Mouse (Mus musculus) lung, postnatal 14 days (tissue): ENCODE measurements around the gene Oaz1.

Experiments used
- DNase-seq: peaks from one replicate; pipeline ENCODE4 v3.0.0; 2021

Gene Oaz1

GRCm38 (mm10) chr10:80826151-80827062 is at the start of gene Oaz1:
TSS of gene Oaz1 (plus strand) at chr10:80826656.
- DNase-seq, result peak; percentile 98

DNA sequence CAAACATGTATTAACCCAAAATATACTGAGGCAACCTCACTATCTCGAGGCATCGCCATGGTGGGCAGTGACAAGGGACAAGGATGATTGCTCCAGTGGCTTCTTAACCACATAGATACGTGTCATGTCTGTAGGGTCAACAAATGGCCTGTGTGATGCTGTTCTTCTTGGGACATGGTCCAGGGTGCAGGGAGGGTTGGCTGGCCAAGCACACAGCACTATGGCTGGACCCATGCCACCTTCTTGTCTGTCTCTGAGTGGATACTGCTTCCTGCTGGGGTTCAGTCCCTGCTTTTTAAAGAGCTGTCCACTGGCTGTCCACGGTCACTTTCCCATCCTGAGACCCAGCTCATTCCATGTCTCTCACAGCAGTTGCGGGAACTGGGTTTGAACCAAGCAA is 49.3 kb upstream of the Oaz1 start:
- no peak for DNase-seq

DNA sequence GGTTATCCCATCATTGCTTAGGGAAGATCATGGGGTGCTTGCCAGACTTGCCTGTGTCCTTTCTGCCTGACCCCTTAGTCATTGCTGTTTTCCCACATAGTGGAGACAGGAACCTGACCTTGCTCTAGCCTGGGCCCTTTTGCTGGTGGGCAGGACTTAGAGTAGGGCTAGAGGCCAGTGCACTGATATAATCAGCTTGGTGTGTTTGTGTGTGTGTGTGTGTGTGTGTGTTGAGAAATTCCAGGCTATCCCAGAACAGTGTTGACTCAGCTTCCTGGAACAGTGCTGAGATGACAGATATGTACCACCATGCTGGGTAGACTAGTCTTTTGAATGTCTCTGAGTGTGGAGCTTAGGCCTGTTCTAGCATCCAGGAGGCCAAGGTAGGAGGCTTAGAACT is 46.9 kb upstream of the Oaz1 start:
- DNase-seq, result no peak

DNA sequence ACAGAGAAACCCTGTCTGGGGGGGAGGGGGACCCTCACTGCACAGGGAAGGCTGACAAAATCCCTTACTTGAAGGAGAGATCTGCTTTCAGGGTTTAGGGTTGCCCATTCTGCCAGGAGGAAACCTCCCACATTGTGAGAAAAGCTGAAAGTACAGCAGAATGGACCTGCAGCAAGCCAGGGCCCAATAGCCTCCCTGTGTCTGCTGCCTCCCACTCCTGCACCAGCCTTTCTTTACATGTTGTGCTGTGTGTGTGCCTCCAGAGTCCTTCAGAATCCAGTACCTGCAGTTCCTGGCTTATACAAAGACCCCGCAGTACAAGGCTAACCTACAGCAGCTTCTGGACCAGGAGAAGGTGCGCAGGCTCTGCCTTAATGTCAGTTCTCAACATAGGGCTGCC is 42.2 kb upstream of the Oaz1 start:
- DNase-seq, result no peak

DNA sequence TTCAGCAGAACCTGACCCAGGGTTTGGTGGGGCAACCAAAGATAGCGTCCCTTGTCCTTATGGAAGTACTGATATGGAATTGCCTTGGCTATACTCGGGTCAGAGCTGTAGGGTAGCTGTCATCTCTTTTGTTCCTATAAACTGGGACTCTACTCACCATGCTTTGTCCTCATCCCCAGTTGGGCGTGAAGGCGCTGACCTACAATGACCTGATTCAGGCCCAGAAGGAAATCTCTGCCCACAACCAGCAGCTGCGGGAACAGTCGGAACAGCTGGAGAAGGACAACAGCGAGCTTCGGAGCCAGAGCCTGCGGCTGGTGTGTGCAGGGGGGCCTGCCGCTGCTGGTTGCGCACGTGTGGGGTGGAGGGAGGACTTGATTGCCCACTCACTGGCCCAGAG is 41.6 kb upstream of the Oaz1 start:
- DNase-seq, result no peak

DNA sequence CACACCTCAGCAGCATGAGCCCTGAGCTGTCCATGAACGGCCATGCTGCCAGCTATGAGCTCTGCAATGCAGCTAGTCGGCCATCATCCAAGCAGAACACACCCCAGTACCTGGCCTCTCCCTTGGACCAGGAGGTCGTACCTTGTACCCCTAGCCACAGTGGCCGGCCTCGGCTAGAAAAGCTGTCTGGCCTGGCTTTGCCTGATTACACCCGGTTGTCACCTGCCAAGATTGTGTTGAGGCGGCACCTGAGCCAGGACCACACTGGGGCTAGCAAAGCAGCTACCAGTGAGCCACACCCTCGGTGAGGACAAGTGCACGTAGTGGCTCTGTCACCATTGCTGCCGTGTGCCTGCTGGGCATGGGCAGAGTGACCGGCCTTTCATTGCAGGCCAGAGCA is 40.5 kb upstream of the Oaz1 start:
- DNase-seq, result no peak

GRCm38 (mm10) chr10:80787517-80787916 is 38.9 kb upstream of the Oaz1 start:
- DNase-seq, result no peak

- no peak for DNase-seq
Measured at GRCm38 (mm10) chr10:80790761-80791404, 35.6 kb upstream of the Oaz1 start.

DNA sequence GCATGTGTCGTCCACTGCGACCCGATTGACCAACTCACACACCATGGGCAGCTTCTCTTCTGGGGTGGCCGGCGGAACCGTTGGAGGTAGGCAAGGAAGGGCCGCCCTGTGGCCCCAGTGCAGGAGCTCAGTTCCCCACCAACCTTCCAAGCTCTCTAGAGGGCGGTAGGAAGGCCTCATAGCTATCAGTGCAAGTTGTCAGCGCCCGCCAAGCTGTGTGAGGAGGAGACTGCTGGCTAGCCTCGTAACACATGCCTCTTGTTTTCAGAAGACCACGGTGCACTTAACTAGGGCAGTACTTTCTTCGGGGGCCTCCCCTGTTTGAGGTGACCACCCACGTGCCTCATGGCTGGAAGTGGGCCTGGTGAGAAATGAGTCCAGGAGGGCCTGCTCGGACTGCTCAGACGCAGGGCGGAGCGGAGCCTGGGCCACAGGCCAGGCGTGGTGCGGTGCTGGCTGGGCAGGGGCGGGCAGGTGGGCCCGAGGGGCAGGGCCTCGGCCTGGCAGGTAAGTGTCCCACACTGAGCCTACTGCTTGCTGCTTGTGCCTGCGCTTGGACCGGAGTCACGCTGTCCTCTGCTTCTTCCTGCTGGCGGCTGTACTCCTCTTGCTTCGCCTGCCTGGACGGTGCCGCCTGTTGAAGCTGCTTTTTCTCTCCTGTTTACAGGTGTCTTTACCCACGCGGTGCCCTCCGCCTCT is 34.8 kb upstream of the Oaz1 start:
- DNase-seq, result no peak

DNA sequence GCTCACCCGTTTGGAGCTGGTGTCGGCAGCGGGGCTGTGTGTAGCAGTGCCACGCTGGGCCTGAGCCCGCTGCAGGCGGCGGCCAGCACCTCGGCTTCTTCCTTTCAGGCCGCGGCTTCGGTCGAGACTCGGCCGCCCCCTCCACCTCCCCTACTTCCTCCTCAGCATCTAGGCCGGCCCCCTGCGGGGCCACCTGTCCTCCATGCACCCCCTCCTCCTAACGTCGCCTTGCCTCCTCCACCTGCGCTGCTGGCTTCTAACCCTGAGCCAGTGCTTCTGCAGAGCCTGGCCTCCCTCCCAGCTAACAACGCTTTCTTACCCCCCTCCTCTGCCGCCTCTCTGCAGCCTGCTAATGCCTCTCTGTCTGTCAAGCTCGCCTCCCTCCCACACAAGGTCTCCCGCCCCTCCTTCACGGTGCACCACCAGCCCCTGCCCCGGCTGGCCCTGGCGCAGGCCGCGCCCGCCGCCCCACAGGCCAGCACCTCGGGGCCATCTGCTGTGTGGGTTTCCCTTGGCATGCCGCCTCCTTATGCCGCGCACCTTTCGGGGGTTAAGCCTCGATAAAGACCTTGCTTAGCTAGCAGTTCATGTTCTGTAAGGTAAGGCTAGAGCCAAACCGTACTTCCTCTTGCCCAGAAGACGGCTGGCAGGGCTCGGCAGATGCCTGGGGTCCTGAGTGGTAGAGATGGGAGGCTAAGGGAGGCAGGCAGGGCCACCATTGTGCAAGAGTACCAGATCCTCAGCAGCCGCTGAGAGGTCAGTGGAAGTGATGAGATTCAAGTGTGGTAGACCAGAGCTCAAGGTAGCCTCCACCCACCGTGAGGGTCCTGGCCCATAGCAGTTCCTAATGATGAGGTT is 34.1 kb upstream of the Oaz1 start:
- no peak for DNase-seq

DNA sequence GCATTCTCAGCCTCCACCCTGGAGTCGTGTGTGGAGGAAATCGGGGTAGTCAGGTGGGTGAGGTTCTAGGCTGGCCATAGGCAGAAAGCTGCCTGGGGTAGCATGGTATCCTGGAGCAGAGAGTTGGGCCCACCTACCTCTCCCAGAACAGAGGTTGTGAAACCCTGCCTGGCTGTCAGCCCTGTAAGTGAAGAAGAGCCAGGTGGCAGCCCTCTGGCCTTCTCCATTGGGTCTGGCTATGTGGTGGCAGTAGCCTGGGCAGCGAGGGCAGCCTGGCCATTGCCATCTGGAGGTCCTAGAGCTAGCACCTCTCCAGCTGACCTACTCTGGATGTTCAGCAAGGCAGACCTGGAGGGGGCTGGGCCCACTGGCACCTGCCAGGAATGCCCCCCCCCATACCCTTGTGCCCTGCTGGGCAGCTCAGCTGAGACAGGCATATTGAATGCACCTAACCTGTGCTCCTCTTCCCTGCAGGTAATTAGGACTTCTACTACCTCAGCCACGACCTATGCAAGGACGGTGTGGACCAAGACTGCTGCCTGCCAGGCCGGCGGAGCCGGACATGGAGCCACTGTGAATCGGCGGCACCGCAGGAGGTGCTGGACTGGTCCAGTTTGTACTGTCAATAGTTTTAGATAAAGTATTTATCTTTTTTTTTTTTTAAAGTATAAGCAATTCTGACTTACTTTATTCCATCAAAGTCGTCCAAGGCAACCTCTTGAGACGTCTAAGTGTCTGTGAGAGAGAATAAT is 33.2 kb upstream of the Oaz1 start:
- no peak for DNase-seq

DNA sequence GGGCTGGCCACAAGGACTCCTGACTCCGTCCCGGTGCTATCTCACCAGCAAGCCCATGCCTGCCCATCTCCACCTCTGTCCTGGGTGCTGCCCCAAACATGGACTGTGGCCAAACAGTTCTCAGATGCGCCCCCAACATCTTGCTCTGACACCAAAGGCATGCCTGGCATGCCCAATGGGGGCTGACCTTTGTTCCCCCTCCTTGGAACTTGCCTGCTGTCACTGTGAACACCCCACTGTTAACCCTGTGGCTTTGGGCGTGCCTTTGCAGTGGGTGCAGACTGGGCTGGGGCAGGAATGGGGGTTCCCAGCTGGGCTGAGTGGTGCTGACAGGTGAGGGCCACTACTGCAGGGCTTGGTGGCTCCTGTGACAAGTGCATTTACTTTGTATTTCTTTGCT is 32.7 kb upstream of the Oaz1 start:
- no peak for DNase-seq

DNA sequence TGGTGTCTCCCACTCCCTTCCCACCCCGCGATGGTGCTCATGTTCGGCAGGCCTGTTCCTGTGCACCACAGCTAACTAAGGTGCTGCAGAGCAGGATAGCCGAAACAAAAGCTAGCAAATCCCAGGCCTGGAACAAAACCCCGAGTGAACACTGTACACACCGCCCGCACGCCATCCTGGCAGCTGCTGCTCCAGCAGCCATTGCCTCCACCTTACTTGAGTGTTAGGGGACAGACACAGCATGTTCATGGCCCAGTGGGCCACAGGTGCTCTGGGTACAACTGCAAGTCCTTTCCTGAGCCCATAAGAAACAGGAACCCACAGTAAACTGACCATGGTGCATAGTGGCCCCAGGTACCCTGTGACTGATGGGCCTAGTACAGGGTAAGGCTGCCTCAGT is 31.7 kb upstream of the Oaz1 start:
- DNase-seq, result no peak

GRCm38 (mm10) chr10:80796307-80796848 is 30.1 kb upstream of the Oaz1 start:
- DNase-seq, result no peak

DNA sequence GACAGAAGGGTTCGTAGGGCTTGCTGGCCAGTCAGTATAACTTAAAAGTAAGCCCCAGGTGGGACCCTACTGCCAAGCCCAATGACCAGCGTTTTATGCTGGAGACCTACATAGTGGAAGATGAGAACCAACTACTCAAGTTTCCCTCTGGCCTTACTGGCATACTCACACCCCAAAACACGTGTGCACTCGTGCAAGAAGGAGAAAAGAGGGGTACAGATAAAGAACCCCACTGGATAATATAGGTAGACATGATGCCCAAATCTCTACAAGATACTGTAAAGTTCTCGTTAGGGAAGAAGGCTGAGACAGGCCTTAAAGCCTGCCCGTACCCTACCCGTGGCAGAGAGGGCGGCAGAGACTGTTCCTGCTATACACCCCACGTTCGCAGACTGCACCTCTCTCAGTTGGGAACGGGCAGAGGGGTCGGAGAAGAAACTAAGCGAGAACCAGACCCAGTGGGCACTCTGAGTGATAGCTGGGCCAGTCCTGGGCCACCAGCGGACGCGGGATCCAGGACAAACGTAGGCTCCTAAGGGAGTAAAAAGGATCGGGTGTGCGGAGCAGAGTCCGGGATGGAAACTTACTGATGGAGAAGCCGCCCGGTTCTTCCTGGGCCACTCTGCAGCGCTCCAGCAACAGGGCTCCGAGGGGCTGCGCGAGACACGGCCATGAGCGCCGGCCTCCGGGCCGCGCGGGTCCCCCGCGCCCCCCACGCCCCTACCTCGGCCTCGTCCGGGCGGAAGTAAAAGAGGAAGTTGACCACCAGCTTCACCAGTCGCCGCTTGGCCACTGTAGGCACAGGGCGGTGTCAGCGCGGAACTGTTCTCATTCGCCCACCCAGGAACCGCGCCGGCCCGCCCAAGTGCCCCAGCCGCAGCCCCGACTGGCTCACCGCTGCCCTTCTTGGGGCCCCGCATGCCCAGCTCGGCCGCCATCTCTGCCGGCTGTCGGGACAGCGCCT is 29.0 kb upstream of the Oaz1 start:
- DNase-seq, result peak; percentile 17

DNA sequence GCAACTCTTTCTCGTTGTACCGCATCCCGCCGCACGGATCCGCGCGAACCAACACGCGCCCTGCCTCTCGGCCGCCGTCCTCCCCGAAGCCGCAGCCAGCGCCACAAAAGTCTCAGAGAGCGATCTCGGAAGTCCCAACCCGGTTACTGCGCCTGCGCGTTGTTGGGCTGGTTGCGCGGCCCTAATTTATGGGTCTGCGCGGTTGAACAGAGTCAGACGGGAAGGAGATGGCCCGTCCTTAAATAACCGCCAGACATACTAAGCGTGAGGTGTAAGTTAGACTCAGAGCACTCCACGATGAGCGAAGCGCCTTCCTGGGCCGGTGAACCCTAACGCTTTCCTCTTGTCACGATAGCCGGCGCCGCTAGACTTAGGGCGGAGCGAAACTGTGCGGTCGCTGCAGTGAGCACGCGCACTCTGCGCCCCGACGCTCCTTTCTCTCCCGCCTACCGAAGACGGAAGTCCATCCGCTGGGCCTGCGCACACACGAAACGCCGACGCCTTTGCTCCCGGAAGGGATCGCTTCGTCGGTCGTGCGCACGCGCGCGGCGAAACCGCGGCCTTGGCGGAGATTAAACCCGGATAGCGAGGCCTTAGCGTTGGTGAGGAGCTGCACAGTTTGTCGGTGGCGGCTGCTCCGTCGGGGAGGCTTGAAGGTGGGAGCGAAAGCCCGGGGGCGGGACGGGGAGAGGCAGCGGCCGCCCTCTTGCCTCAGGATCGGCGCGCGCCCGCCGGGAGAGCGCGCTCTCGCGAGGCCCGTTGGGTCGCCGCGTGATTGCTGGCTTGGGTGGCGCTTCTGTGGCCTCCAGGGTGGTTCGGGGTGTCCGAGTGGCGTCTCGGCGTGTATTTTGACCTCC is 28.1 kb upstream of the Oaz1 start, which contains the start of the genes Sf3a2 and Plekhj1:
Gene Sf3a2 (plus strand): TSS at position 49 of the 857 bp plus-strand sequence.
Gene Plekhj1 (minus strand): TSS at position 477 of the 857 bp plus-strand sequence.
- peak; percentile 96 for DNase-seq

GRCm38 (mm10) chr10:80799070-80799566 is 27.3 kb upstream of the Oaz1 start:
- DNase-seq, result no peak

DNA sequence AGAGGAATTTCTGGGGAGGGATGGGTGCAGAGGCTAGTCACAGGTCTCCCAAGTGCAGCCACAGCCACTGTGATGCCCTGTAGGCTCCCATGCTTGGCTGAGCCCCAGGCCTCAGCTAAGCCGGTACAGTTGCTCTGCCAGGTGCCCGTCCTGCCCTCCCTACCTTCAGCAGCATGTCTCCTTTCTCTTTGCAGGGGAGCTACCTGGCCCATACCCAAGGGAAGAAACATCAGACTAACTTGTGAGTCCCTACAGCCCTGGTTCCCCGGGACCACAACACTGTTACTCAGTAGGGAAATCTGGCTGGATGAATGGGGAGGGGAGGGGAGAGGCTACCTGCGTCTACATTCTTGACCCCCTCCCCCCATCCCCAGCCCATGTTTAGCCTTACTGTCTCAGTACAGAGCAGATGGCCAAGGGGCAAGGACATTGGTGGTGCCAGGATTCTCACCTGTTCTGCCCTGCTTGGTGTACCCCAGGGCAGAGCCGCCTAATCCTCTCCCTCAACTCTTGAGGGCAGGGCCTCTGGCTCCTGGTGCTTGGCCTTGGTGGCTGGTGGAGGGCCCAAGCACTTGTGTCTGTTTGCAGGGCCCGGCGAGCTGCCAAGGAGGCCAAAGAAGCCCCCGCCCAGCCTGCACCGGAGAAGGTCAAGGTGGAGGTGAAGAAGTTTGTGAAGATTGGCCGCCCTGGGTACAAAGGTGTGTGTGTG is 24.1 kb upstream of the Oaz1 start:
- no peak for DNase-seq
